ENCODE assay signal across 16 mouse cellular contexts in genomic region chr17:59421489-59421888, GRCm38 (mm10).
DNase-seq lines count a peak whose midpoint lies in the region; ATAC-seq lines count a peak whose summit lies in the region.
"Had no signal": no experiment of that assay in that cellular context is flagged by ENCODE, and none has a peak within 500 bp of the region (broad histone marks: within the 10 kb centered on the region; RNA-seq: fewer than 3 reads in every experiment).

No protein-coding gene starts in this region.

- H3K4me1 ChIP-seq in forebrain, embryonic 16.5 days (replicated peaks; ENCODE audit: control insufficient read depth, insufficient read depth, low read length): no peaks in the 10 kb centered on the region
- H3K4me1 ChIP-seq in forebrain, embryonic 13.5 days: no peaks in the 10 kb centered on the region
- H3K4me1 ChIP-seq in kidney, embryonic 16.5 days (ENCODE audit: insufficient read depth, low read length): 0 out of 2 replicates have a peak, but pooled peaks cover 3% of the 10 kb centered on the region
- H3K4me1 ChIP-seq in limb, embryonic 15.5 days: no peaks in the 10 kb centered on the region
- H3K4me1 ChIP-seq: embryonic facial prominence, embryonic 12.5 days had no signal

- H3K9me3 ChIP-seq in forebrain, embryonic 16.5 days (ENCODE audit: control insufficient read depth, low read length): no peaks in the 10 kb centered on the region
- H3K9me3 ChIP-seq in forebrain, embryonic 13.5 days (replicated peaks): no peaks in the 10 kb centered on the region
- no peaks in the 10 kb centered on the region for H3K9me3 ChIP-seq in kidney, embryonic 16.5 days (ENCODE audit: low read length)
- H3K9me3 ChIP-seq in limb, embryonic 15.5 days: no peaks in the 10 kb centered on the region
- H3K9me3 ChIP-seq: embryonic facial prominence, embryonic 12.5 days had no signal

- no peak for DNase-seq in kidney, postnatal 10 days
- peak; percentile 55 for DNase-seq in forelimb bud, embryonic 11.5 days (ENCODE audit: low read depth, low spot score)
- no peak for DNase-seq in cerebellum, postnatal 36 days
- no peak for DNase-seq in cerebellum, postnatal 10 days
- DNase-seq: adrenal gland, adult 2 months; cerebellum, adult 2 months; heart, adult 18-20 months; heart, postnatal 14 days; kidney, adult 2 months; liver; lung, embryonic 14.5 days had no signal

- H3K9ac ChIP-seq in forebrain, embryonic 16.5 days (replicated peaks; ENCODE audit: low read depth, low read length): no peak overlapping the region
- no peak overlapping the region for H3K9ac ChIP-seq in forebrain, embryonic 13.5 days
- H3K9ac ChIP-seq in kidney, embryonic 16.5 days (replicated peaks; ENCODE audit: low read length): no peak overlapping the region
- H3K9ac ChIP-seq in limb, embryonic 15.5 days: no peak overlapping the region
- H3K9ac ChIP-seq: embryonic facial prominence, embryonic 12.5 days; lung, embryonic 14.5 days had no signal

- 82% methylated on average over 14 of the region's 14 CpGs for WGBS in forebrain, embryonic 16.5 days
- WGBS in forebrain, embryonic 13.5 days: 90% methylated on average over 14 of the region's 14 CpGs
- 32% methylated on average over 14 of the region's 14 CpGs for WGBS in kidney, embryonic 16.5 days
- 14% methylated on average over 14 of the region's 14 CpGs for WGBS in limb, embryonic 15.5 days

- H3K36me3 ChIP-seq in forebrain, embryonic 16.5 days (ENCODE audit: control insufficient read depth, insufficient read depth): no peaks in the 10 kb centered on the region
- H3K36me3 ChIP-seq in forebrain, embryonic 13.5 days (ENCODE audit: poor library complexity, severe bottlenecking): no peaks in the 10 kb centered on the region
- H3K36me3 ChIP-seq in kidney, embryonic 16.5 days (ENCODE audit: insufficient read depth, low read length): no peaks in the 10 kb centered on the region
- no peaks in the 10 kb centered on the region for H3K36me3 ChIP-seq in limb, embryonic 15.5 days
- H3K36me3 ChIP-seq: embryonic facial prominence, embryonic 12.5 days had no signal

- no peak overlapping the region for H3K27ac ChIP-seq in forebrain, embryonic 16.5 days (ENCODE audit: low read length)
- no peak overlapping the region for H3K27ac ChIP-seq in forebrain, embryonic 13.5 days
- no peak overlapping the region for H3K27ac ChIP-seq in kidney, embryonic 16.5 days (ENCODE audit: low read length)
- H3K27ac ChIP-seq in limb, embryonic 15.5 days: peak overlapping the region; percentile 40; the same call in 1 of the 2 replicates
- H3K27ac ChIP-seq: embryonic facial prominence, embryonic 12.5 days had no signal

- H3K27me3 ChIP-seq in forebrain, embryonic 16.5 days (replicated peaks; ENCODE audit: control insufficient read depth, insufficient read depth, low read length): no peaks in the 10 kb centered on the region
- H3K27me3 ChIP-seq in forebrain, embryonic 13.5 days: no peaks in the 10 kb centered on the region
- H3K27me3 ChIP-seq in kidney, embryonic 16.5 days (ENCODE audit: insufficient read depth, low read length): no peaks in the 10 kb centered on the region
- H3K27me3 ChIP-seq in limb, embryonic 15.5 days: no peaks in the 10 kb centered on the region
- H3K27me3 ChIP-seq: embryonic facial prominence, embryonic 12.5 days had no signal

- no peak overlapping the region for H3K4me3 ChIP-seq in forebrain, embryonic 16.5 days (replicated peaks; ENCODE audit: low read length)
- H3K4me3 ChIP-seq in forebrain, embryonic 13.5 days: no peak overlapping the region
- H3K4me3 ChIP-seq in kidney, embryonic 16.5 days (ENCODE audit: low read length): peak overlapping the region; percentile 19
- H3K4me3 ChIP-seq in limb, embryonic 15.5 days: peak overlapping the region; percentile 28
- H3K4me3 ChIP-seq: embryonic facial prominence, embryonic 12.5 days had no signal

- ATAC-seq in forebrain, embryonic 16.5 days: peak; percentile 36; the same call in 1 of the 2 replicates
- no peak for ATAC-seq in forebrain, embryonic 13.5 days
- ATAC-seq in kidney, embryonic 16.5 days (ENCODE audit: low FRiP score, low TSS enrichment): no peak; the same call in 1 of the 2 replicates
- no peak for ATAC-seq in limb, embryonic 15.5 days (ENCODE audit: insufficient number of reproducible peaks, low FRiP score, low TSS enrichment, low read depth)

- no peak overlapping the region for H3K4me2 ChIP-seq in forebrain, embryonic 16.5 days (ENCODE audit: low read length)
- no peak overlapping the region for H3K4me2 ChIP-seq in forebrain, embryonic 13.5 days
- peak overlapping the region; percentile 45 for H3K4me2 ChIP-seq in kidney, embryonic 16.5 days (replicated peaks; ENCODE audit: low read depth, low read length)
- H3K4me2 ChIP-seq in limb, embryonic 15.5 days: peak overlapping the region; percentile 37
- H3K4me2 ChIP-seq: embryonic facial prominence, embryonic 12.5 days; lung, embryonic 14.5 days had no signal

Comparison
In these comparisons a context has a peak if more than half of its experiments do, and no peak if none do; other contexts are left out.
1. H3K4me2 ChIP-seq: peak in kidney, embryonic 16.5 days (single experiment) and limb, embryonic 15.5 days (single experiment); none in forebrain, embryonic 16.5 days (single experiment) and forebrain, embryonic 13.5 days (single experiment).
2. H3K4me3 ChIP-seq: peak in kidney, embryonic 16.5 days (single experiment) and limb, embryonic 15.5 days (single experiment); none in forebrain, embryonic 16.5 days (single experiment) and forebrain, embryonic 13.5 days (single experiment).